In the genomic region with DNA sequence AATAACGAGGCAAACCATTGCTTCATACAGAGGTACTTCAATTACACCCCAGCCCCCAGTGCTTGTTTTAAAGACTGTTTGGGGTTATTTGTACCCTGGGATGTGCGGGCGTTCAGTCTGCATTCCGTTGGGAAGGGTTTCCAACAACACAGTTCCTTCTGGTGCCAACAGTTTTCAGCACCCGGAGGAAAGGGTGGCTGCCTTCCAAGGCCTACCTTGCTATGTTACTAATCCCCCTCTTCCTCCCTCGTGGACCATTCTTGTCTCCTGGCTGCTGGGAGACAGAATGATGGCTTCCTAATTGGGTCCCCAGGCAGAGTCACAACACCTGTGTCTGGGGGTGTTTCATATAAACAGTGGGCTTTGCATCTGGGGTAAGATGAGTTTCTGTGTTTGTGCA, we compare ENCODE assay signal across 12 mouse cellular contexts.
DNase-seq lines count a peak whose midpoint lies in the region; ATAC-seq and TF ChIP-seq lines count a peak whose summit lies in the region.
"Had no signal": no experiment of that assay in that cellular context is flagged by ENCODE, and none has a peak within 500 bp of the region (broad histone marks: within the 10 kb centered on the region; RNA-seq: fewer than 3 reads in every experiment).

No protein-coding gene starts in this region.

- intact Hi-C loops in heart, adult 2 months (cut with DNase I): no loop called here

- no peak overlapping the region for H3K9ac ChIP-seq in heart, adult 2 months (ENCODE audit: low read depth, low read length)
- no peak overlapping the region for H3K9ac ChIP-seq in heart, embryonic 12.5 days
- H3K9ac ChIP-seq: kidney, embryonic 15.5 days had no signal

- no peaks in the 10 kb centered on the region for H3K79me2 ChIP-seq in heart, adult 2 months (replicated peaks; ENCODE audit: control insufficient read depth, insufficient read depth, low read length)

- no peaks in the 10 kb centered on the region for H3K36me3 ChIP-seq in heart, adult 2 months (ENCODE audit: control insufficient read depth, insufficient read depth, low read length)
- H3K36me3 ChIP-seq in heart, embryonic 12.5 days: no peaks in the 10 kb centered on the region
- no peaks in the 10 kb centered on the region for H3K36me3 ChIP-seq in limb, embryonic 10.5 days
- H3K36me3 ChIP-seq: kidney, embryonic 15.5 days had no signal

- H3K4me1 ChIP-seq in heart, adult 2 months (ENCODE audit: control insufficient read depth, insufficient read depth, low read length): peaks cover 16% of the 10 kb centered on the region
- H3K4me1 ChIP-seq in heart, embryonic 12.5 days (replicated peaks): peaks cover 67% of the 10 kb centered on the region
- H3K4me1 ChIP-seq in limb, embryonic 10.5 days: peaks cover 36% of the 10 kb centered on the region

- no peak for TF ChIP-seq CTCF in heart, adult 2 months (IDR thresholded peaks at IDR 0.05)

- H3K27ac ChIP-seq in heart, adult 2 months: peak overlapping the region; percentile 40; the same call in 1 of the 2 replicates
- no peak overlapping the region for H3K27ac ChIP-seq in heart, embryonic 12.5 days (ENCODE audit: poor library complexity, severe bottlenecking)
- H3K27ac ChIP-seq in limb, embryonic 10.5 days: 0 out of 2 replicates have a peak overlapping the region, but pooled peaks have one; percentile 5

- H3K4me3 ChIP-seq in heart, adult 2 months: no peak overlapping the region
- no peak overlapping the region for H3K4me3 ChIP-seq in heart, embryonic 12.5 days
- no peak overlapping the region for H3K4me3 ChIP-seq in limb, embryonic 10.5 days
- H3K4me3 ChIP-seq: kidney, embryonic 15.5 days had no signal

- H3K27me3 ChIP-seq in heart, adult 2 months (ENCODE audit: control insufficient read depth, insufficient read depth, low read length): no peaks in the 10 kb centered on the region
- no peaks in the 10 kb centered on the region for H3K27me3 ChIP-seq in heart, embryonic 12.5 days (replicated peaks)
- no peaks in the 10 kb centered on the region for H3K27me3 ChIP-seq in limb, embryonic 10.5 days (ENCODE audit: low read depth, poor library complexity, severe bottlenecking)
- H3K27me3 ChIP-seq: kidney, embryonic 15.5 days had no signal

- no peaks in the 10 kb centered on the region for H3K9me3 ChIP-seq in heart, embryonic 12.5 days (replicated peaks)
- no peaks in the 10 kb centered on the region for H3K9me3 ChIP-seq in limb, embryonic 10.5 days (replicated peaks)
- H3K9me3 ChIP-seq: kidney, embryonic 15.5 days had no signal

- TF ChIP-seq EP300 in heart, adult 2 months (IDR thresholded peaks at IDR 0.05; ENCODE audit: insufficient read depth, low read depth, low read length): no peak

- 7% methylated on average over 6 of the region's 6 CpGs for WGBS in heart, adult 2 months
- WGBS in heart, embryonic 12.5 days: 60% methylated on average over 6 of the region's 6 CpGs
- WGBS in limb, embryonic 10.5 days: 86% methylated on average over 6 of the region's 6 CpGs

- DNase-seq in heart, adult 2 months: peak in 1 of 2 experiments; percentile 43
- DNase-seq in layer of hippocampus, adult 11-12 months (ENCODE audit: low spot score): peak; percentile 74
- no peak for DNase-seq in limb, embryonic 10.5 days (ENCODE audit: low spot score)
- no peak for DNase-seq in embryo, embryonic 10 days (ENCODE audit: low spot score)
- no peak for DNase-seq in B cell, adult 2 months
- DNase-seq in adrenal gland, postnatal 14 days: no peak
- DNase-seq: cerebellum, adult 2 months; gastrocnemius, postnatal 14 days; thymus, postnatal 4 days had no signal

- ATAC-seq in heart, embryonic 12.5 days (ENCODE audit: insufficient number of reproducible peaks, low FRiP score): no peak
- peak; percentile 87 for ATAC-seq in frontal cortex, adult (ENCODE audit: low TSS enrichment)

- H3K4me2 ChIP-seq in heart, embryonic 12.5 days: no peak overlapping the region
- H3K4me2 ChIP-seq: kidney, embryonic 15.5 days had no signal

- TF ChIP-seq POLR2A in heart, adult 2 months (IDR thresholded peaks at IDR 0.05; ENCODE audit: insufficient read depth, low read depth, low read length): no peak
